Mouse (Mus musculus) liver, embryonic 13.5 days (tissue): Measurements from ENCODE around the gene Ormdl2. TPM values are rescaled to one million over a fixed set of nuclear protein-coding genes. Genes with fewer than 3 reads are reported as not detected.

ENCODE experiments used
- ATAC-seq: fragments of 200-750 bp; cut with Nextera tagmentation; 2 replicates; pipeline ENCODE4 v1.8.0; 2017; ENCODE audit warnings: low read depth, mild to moderate bottlenecking, moderate number of reproducible peaks, moderate library complexity
- DNase-seq: peaks from one replicate; pipeline ENCODE4 v3.0.0; 2022
- H3K27ac ChIP-seq: fragments of 300-500 bp; sonication (generic); 2 replicates; pipeline ENCODE4 v1.5.1; 2015; ENCODE audit warnings: moderate library complexity, mild to moderate bottlenecking, inconsistent platforms
- H3K27me3 ChIP-seq: fragments of 300-500 bp; sonication (generic); 2 replicates; pipeline ENCODE4 v1.6.1; 2015; ENCODE audit warnings: mild to moderate bottlenecking, inconsistent platforms
- H3K36me3 ChIP-seq: fragments of 300-500 bp; sonication (generic); 2 replicates; pipeline ENCODE4 v1.6.1; 2015; ENCODE audit warnings: mild to moderate bottlenecking, inconsistent platforms
- H3K4me1 ChIP-seq: fragments of 300-500 bp; sonication (generic); replicated peaks from 2 replicates; pipeline ENCODE4 v1.6.1; 2015; ENCODE audit warnings: inconsistent platforms
- H3K4me2 ChIP-seq: fragments of 300-500 bp; sonication (generic); 2 replicates; pipeline ENCODE4 v1.6.1; 2015; ENCODE audit warnings: inconsistent platforms, mild to moderate bottlenecking, moderate library complexity
- H3K4me3 ChIP-seq: fragments of 300-500 bp; sonication (generic); replicated peaks from 2 replicates; pipeline ENCODE4 v1.5.1; 2015; ENCODE audit warnings: mild to moderate bottlenecking, inconsistent platforms
- H3K9ac ChIP-seq: fragments of 300-500 bp; sonication (generic); 2 replicates; pipeline ENCODE4 v1.6.1; 2015; ENCODE audit warnings: mild to moderate bottlenecking, inconsistent platforms
- H3K9me3 ChIP-seq: fragments of 300-500 bp; sonication (generic); replicated peaks from 2 replicates; pipeline ENCODE4 v1.6.1; 2016; ENCODE audit warnings: inconsistent platforms
- WGBS: fragments of 180-500 bp; shearing (Covaris S2); methylation state at CpG from one replicate; pipeline ENCODE4 v1.1.7; 2015; ENCODE audit not compliant: insufficient replicate concordance; 5-methylcytosine and 5-hydroxymethylcytosine counted together
- polyA plus RNA-seq: library from polyadenylated mRNA; unstranded; fragments of >200 nt; fragmentation: Nextera tagmentation; extraction: Ambion mirVana; gene quantifications from 2 replicates; pipeline ENCODE4 v1.2.1, GENCODE M21; 2015

Gene Ormdl2
- 90.2 and 91.0 TPM in 2 replicates for polyA plus RNA-seq

DNA sequence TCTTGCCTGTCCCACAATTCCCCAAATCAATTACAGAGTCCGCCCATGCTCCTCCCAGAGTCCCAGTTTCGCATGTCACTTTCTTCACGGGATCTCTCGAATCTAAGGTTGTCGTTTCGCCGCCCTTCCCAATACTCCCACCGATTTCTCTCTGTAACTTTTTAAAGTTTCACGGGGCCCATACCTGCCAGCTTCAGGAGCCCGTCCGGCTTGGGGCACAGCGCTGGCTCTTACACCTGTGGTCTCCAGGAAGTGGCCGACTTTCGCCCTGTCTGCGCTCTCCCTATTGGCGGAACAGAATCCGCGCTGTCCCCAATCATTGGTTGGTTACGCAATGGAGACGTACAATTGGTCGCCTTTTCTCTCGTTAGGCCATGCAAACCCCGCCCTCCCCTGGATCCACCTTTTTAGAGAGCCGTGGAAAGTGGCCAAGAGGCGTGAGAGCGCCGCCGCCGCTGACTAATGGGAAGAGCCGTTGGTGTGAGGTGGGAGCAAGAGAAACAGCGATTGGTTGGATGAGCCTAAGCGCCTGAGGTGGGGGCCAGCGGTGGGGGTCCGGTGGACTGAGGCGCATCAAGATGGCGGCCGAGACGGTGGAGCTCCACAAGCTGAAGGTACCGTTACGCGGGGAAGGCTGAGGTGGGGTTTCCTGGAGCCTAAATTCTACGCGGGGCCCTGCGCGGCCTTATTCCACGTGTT lies at the start of gene Ormdl2:
Gene Ormdl2 (minus strand): TSS at position 288 of the 699 bp plus-strand sequence.
- H3K9me3 ChIP-seq: no peaks in the 10 kb centered on the region
- peaks cover 36% of the 10 kb centered on the region for H3K4me1 ChIP-seq
- peak within 1 kb of the TSS; percentile 88 for H3K9ac ChIP-seq
- WGBS: under 1% methylated on average over 46 of the region's 46 CpGs
- ATAC-seq (peak; percentile 98), DNase-seq (peak; percentile 99)
- H3K27me3 ChIP-seq: no peaks in the 10 kb centered on the region
- H3K4me3 ChIP-seq: peak within 1 kb of the TSS; percentile 87
- peak within 1 kb of the TSS; percentile 89 for H3K4me2 ChIP-seq
- H3K27ac ChIP-seq: peak within 1 kb of the TSS; percentile 78
- H3K36me3 ChIP-seq: peaks cover 53% of the 10 kb centered on the region

DNA sequence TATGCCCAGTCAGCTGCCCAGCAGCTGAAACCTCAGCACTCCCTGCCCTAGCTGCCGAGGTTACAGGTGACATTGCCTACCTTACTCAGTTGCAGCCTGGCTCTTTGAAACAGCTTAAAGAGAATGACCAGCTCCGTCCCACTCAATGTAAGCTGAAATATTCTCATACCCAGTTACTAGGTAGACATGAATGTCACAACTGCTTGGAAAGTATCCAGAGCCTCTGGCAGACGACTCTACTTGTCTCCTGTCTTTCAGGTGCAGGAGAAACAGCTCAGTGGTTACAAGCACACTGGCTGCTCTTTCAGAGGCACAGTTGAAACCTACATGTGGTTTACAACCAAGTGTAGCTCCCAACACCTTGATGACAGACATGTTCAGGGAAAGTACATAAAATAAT lies 48.9 kb upstream of the Ormdl2 start:
- Histone ChIP-seq H3K27me3 (no peaks in the 10 kb centered on the region), H3K9ac (no peak overlapping the region), H3K27ac (no peak overlapping the region), H3K9me3 (no peaks in the 10 kb centered on the region), H3K4me3 (no peak overlapping the region), H3K4me2 (no peak overlapping the region), H3K4me1 (no peaks in the 10 kb centered on the region), H3K36me3 (peaks cover 70% of the 10 kb centered on the region)
- ATAC-seq: no peak
- WGBS: 68% methylated on average over 3 of the region's 3 CpGs
- no peak for DNase-seq

GRCm38 (mm10) chr10:128866518-128866917 lies 45.1 kb upstream of the Ormdl2 start:
- 82% methylated on average over 1 of the region's 1 CpGs for WGBS
- H3K27me3 ChIP-seq: no peaks in the 10 kb centered on the region
- no peak overlapping the region for H3K4me3 ChIP-seq
- no peak overlapping the region for H3K4me2 ChIP-seq
- no peak overlapping the region for H3K9ac ChIP-seq
- peaks cover 57% of the 10 kb centered on the region for H3K36me3 ChIP-seq
- H3K27ac ChIP-seq: no peak overlapping the region
- DNase-seq (no peak), ATAC-seq (no peak)
- no peaks in the 10 kb centered on the region for H3K9me3 ChIP-seq
- H3K4me1 ChIP-seq: no peaks in the 10 kb centered on the region; the same call in 1 of the 2 replicates

DNA sequence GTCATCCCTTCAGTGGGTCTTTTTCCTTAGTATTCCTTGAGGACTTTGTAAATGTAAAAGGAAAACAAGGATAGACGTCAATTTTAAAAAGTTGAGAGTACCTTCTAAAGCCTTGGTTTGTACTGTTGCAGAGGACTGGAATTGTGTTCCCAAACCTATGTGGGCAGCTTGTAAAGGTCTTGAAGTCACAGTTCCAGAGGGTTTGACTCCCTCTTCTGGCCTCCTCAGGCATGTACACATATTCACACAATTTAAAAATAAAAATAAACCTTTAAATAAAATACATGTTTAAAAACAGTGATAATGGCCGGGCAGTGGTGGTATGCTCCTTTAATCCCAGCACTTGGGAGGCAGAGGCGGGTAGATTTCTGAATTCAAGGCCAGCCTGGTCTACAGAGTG lies 44.6 kb upstream of the Ormdl2 start:
- WGBS: 71% methylated on average over 3 of the region's 3 CpGs
- no peak overlapping the region for H3K27ac ChIP-seq
- peaks cover 57% of the 10 kb centered on the region for H3K36me3 ChIP-seq
- no peak overlapping the region for H3K9ac ChIP-seq
- H3K27me3 ChIP-seq: no peaks in the 10 kb centered on the region
- H3K4me3 ChIP-seq: no peak overlapping the region
- no peaks in the 10 kb centered on the region for H3K9me3 ChIP-seq
- DNase-seq: no peak
- ATAC-seq: no peak
- no peak overlapping the region for H3K4me2 ChIP-seq
- H3K4me1 ChIP-seq: no peaks in the 10 kb centered on the region; the same call in 1 of the 2 replicates

DNA sequence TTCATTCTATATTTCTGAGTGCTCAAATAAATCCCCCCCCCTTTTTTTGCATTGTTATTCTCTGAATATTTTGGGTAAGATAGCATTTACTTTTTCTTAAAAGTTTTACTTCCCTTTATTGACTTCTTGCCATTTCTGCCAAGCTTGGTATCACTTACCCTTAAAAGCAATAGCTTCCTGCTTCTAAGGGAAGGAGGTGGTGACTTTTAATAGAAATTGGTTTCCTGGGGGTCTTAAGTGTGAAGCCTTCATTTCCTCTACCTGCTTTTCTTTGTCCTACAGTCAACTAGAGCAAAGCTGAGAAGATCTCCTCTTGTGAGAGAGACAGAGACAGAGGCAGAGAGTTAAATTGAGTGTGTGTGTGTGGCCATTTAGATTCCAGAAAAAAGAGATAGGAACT lies 39.7 kb upstream of the Ormdl2 start:
- Histone ChIP-seq H3K9me3 (no peaks in the 10 kb centered on the region), H3K4me2 (no peak overlapping the region), H3K4me3 (no peak overlapping the region), H3K27me3 (no peaks in the 10 kb centered on the region), H3K9ac (no peak overlapping the region), H3K4me1 (no peaks in the 10 kb centered on the region; the same call in 1 of the 2 replicates), H3K27ac (no peak overlapping the region), H3K36me3 (peaks cover 59% of the 10 kb centered on the region)
- ATAC-seq (no peak), DNase-seq (no peak)

GRCm38 (mm10) chr10:128850339-128850738 lies 28.9 kb upstream of the Ormdl2 start:
- H3K4me2 ChIP-seq: no peak overlapping the region
- no peak overlapping the region for H3K9ac ChIP-seq
- H3K27me3 ChIP-seq: no peaks in the 10 kb centered on the region
- DNase-seq (no peak), ATAC-seq (no peak)
- H3K4me3 ChIP-seq: no peak overlapping the region
- 54% methylated on average over 3 of the region's 3 CpGs for WGBS
- no peaks in the 10 kb centered on the region for H3K9me3 ChIP-seq
- peaks cover 57% of the 10 kb centered on the region for H3K36me3 ChIP-seq
- peaks cover 6% of the 10 kb centered on the region; the same call in 1 of the 2 replicates for H3K4me1 ChIP-seq
- no peak overlapping the region for H3K27ac ChIP-seq

DNA sequence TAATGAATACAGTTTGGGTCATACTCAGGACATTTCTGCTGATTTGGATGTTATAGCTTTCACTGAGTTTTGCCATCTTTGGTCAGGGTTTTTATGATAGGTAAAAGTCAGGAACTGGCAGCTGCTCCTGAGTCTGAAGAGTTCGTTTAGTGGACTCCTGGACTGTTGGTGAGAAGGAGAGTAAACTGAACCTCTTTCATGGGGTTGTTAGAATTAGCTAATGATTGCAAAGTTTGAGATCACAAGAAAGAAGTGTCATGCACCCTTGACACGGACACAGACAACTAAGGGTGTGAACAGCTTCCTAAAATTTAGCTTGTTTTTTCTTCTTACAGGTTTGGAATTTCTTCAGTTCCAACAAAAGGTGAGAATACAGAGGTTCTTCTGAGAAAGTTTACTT lies 27.0 kb upstream of the Ormdl2 start:
- H3K27ac ChIP-seq: no peak overlapping the region
- H3K4me2 ChIP-seq: no peak overlapping the region
- DNase-seq (no peak), ATAC-seq (no peak)
- H3K36me3 ChIP-seq: peaks cover 63% of the 10 kb centered on the region
- no peaks in the 10 kb centered on the region for H3K27me3 ChIP-seq
- H3K4me1 ChIP-seq: peaks cover 6% of the 10 kb centered on the region; the same call in 1 of the 2 replicates
- H3K9ac ChIP-seq: no peak overlapping the region
- no peak overlapping the region for H3K4me3 ChIP-seq
- 76% methylated on average over 2 of the region's 2 CpGs for WGBS
- H3K9me3 ChIP-seq: no peaks in the 10 kb centered on the region

GRCm38 (mm10) chr10:128846664-128847063 lies 25.2 kb upstream of the Ormdl2 start:
- H3K27me3 ChIP-seq: no peaks in the 10 kb centered on the region
- ATAC-seq: no peak
- no peak for DNase-seq
- no peak overlapping the region for H3K4me2 ChIP-seq
- peaks cover 74% of the 10 kb centered on the region for H3K36me3 ChIP-seq
- WGBS: 79% methylated on average over 4 of the region's 4 CpGs
- peaks cover 6% of the 10 kb centered on the region; the same call in 1 of the 2 replicates for H3K4me1 ChIP-seq
- no peaks in the 10 kb centered on the region for H3K9me3 ChIP-seq
- no peak overlapping the region for H3K4me3 ChIP-seq
- no peak overlapping the region for H3K9ac ChIP-seq
- H3K27ac ChIP-seq: no peak overlapping the region

DNA sequence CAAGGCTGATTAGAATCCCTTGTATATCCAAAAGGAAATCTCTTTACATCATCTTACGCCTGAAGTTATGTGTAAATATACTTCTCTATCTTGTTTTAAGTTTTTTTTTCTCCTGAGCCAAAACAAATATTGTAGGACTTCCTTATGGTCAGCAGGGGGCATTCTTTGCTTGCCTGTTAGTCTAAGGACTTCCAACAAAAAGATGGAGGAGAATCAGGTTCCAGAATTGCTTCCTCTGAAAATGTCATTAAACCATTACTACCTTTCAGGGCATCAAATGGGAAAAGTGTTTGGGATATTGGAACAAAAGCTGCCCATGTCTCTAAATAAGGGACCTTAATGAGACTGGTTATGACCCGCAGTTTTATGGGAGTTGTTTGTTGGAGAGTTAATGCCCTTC lies 24.1 kb upstream of the Ormdl2 start:
- Histone ChIP-seq H3K36me3 (peaks cover 79% of the 10 kb centered on the region), H3K9ac (no peak overlapping the region), H3K4me1 (peaks cover 16% of the 10 kb centered on the region), H3K9me3 (no peaks in the 10 kb centered on the region), H3K27ac (no peak overlapping the region), H3K27me3 (no peaks in the 10 kb centered on the region), H3K4me2 (no peak overlapping the region), H3K4me3 (no peak overlapping the region)
- no peak for ATAC-seq
- no peak for DNase-seq
- 84% methylated on average over 2 of the region's 2 CpGs for WGBS

GRCm38 (mm10) chr10:128843260-128843659 lies 21.8 kb upstream of the Ormdl2 start:
- DNase-seq (no peak), ATAC-seq (no peak)
- 93% methylated on average over 5 of the region's 5 CpGs for WGBS
- H3K27me3 ChIP-seq: no peaks in the 10 kb centered on the region
- H3K9ac ChIP-seq: no peak overlapping the region
- H3K4me1 ChIP-seq: peaks cover 38% of the 10 kb centered on the region
- no peaks in the 10 kb centered on the region for H3K9me3 ChIP-seq
- no peak overlapping the region for H3K4me3 ChIP-seq
- no peak overlapping the region for H3K27ac ChIP-seq
- no peak overlapping the region for H3K4me2 ChIP-seq
- H3K36me3 ChIP-seq: peaks cover 75% of the 10 kb centered on the region

- Histone ChIP-seq H3K9ac (no peak overlapping the region), H3K27ac (peak overlapping the region; percentile 78), H3K27me3 (no peaks in the 10 kb centered on the region), H3K9me3 (no peaks in the 10 kb centered on the region), H3K36me3 (peaks cover 74% of the 10 kb centered on the region), H3K4me1 (peaks cover 35% of the 10 kb centered on the region), H3K4me2 (peak overlapping the region; percentile 13; the same call in 1 of the 2 replicates), H3K4me3 (no peak overlapping the region)
- ATAC-seq: peak; percentile 69
- DNase-seq: no peak
Measured at GRCm38 (mm10) chr10:128840612-128841011, 19.2 kb upstream of the Ormdl2 start.

- Histone ChIP-seq H3K9me3 (no peaks in the 10 kb centered on the region), H3K9ac (no peak overlapping the region), H3K27me3 (no peaks in the 10 kb centered on the region), H3K4me3 (no peak overlapping the region), H3K4me2 (peak overlapping the region; percentile 8), H3K4me1 (peaks cover 35% of the 10 kb centered on the region), H3K27ac (peak overlapping the region; percentile 62), H3K36me3 (peaks cover 74% of the 10 kb centered on the region)
- DNase-seq (no peak), ATAC-seq (peak; percentile 73)
Measured at GRCm38 (mm10) chr10:128839434-128839833, 18.0 kb upstream of the Ormdl2 start.
